22 mouse cellular contexts compared by ENCODE assay signal in the genomic region with DNA sequence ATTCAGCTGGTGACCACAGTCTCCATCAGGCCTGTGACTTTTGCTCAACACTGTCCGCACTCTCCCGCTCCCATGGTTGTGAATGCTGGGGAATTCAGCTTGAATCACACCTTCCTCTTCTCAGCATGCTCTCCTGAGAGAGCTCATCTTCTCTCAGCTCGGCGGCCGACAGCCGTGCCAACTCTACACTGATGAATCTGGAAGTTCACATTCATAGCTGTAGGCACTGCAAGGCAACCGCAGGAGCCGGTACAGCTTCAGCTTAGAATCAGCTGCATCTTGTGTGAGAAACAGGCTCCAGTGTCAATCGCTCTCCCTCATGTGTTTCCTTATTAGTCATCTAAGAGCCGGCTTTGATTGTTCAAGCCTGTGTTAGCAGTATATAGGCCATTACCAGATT.
A peak's percentile ranks its signal among the peaks of the same experiment; 100 is the strongest.
DNase-seq lines count a peak whose midpoint lies in the region; ATAC-seq lines count a peak whose summit lies in the region.
"Had no signal": no experiment of that assay in that cellular context is flagged by ENCODE, and none has a peak within 500 bp of the region (broad histone marks: within the 10 kb centered on the region; RNA-seq: fewer than 3 reads in every experiment).

No protein-coding gene starts in this region.

- intact Hi-C loops in left cerebral cortex, postnatal 25 days (cut with DNase I), result loop anchor here (5.0 kb wide), 2 partner anchors 263 to 458 kb away; no protein-coding TSS in a partner anchor

- peak; percentile 69 for ATAC-seq in frontal cortex, adult (ENCODE audit: low TSS enrichment)
- ATAC-seq: activated CD4-positive, CD25-positive, alpha-beta regulatory T cell, adult 4 months; intestine, embryonic 15.5 days; midbrain, embryonic 15.5 days had no signal

- no peak for DNase-seq in frontal cortex, postnatal 10 days (ENCODE audit: low spot score in 2 of 2)
- peak; percentile 41 to 50 for DNase-seq in layer of hippocampus, postnatal 36 days
- DNase-seq in layer of hippocampus, postnatal 10 days (ENCODE audit: low spot score in 2 of 2), result no peak
- DNase-seq in left cerebral cortex, postnatal 25 days (ENCODE audit: low spot score in 2 of 2), result peak; percentile 67 to 92
- peak; percentile 71 to 78 for DNase-seq in right cerebral cortex, postnatal 36 days (ENCODE audit: low spot score in 2 of 2)
- no peak for DNase-seq in cerebellum, postnatal 4 days (ENCODE audit: low spot score in 2 of 2)
- DNase-seq in lung, postnatal 14 days, result no peak
- DNase-seq: adrenal gland, postnatal 10 days; cerebellum, postnatal 14 days; gastrocnemius, adult 2 months; heart, adult 18-20 months; heart, postnatal 4 days; kidney, adult 9 months; kidney, postnatal 25 days; liver; lung, postnatal 10 days; spleen, adult 18-20 months; thymus, postnatal 4 days had no signal

Comparison
In these comparisons a context has a peak if more than half of its experiments do, and no peak if none do; other contexts are left out.
1. DNase-seq: peak in layer of hippocampus, postnatal 36 days (2 of 2), left cerebral cortex, postnatal 25 days (2 of 2) and right cerebral cortex, postnatal 36 days (2 of 2); none in frontal cortex, postnatal 10 days (0 of 2), layer of hippocampus, postnatal 10 days (0 of 2), cerebellum, postnatal 4 days (0 of 2) and lung, postnatal 14 days (single experiment).